Mouse (Mus musculus) liver, embryonic 13.5 days (tissue): ENCODE results near the gene Hs6st3. TPM values are rescaled to one million over a fixed set of nuclear protein-coding genes. Genes with fewer than 3 reads are reported as not detected.

ENCODE experiments used
- ATAC-seq: fragments of 200-750 bp; cut with Nextera tagmentation; 2 replicates; pipeline ENCODE4 v1.8.0; 2017; ENCODE audit warnings: low read depth, mild to moderate bottlenecking, moderate number of reproducible peaks, moderate library complexity
- DNase-seq: peaks from one replicate; pipeline ENCODE4 v3.0.0; 2022
- H3K27ac ChIP-seq: fragments of 300-500 bp; sonication (generic); 2 replicates; pipeline ENCODE4 v1.5.1; 2015; ENCODE audit warnings: moderate library complexity, mild to moderate bottlenecking, inconsistent platforms
- H3K27me3 ChIP-seq: fragments of 300-500 bp; sonication (generic); 2 replicates; pipeline ENCODE4 v1.6.1; 2015; ENCODE audit warnings: mild to moderate bottlenecking, inconsistent platforms
- H3K36me3 ChIP-seq: fragments of 300-500 bp; sonication (generic); 2 replicates; pipeline ENCODE4 v1.6.1; 2015; ENCODE audit warnings: mild to moderate bottlenecking, inconsistent platforms
- H3K4me1 ChIP-seq: fragments of 300-500 bp; sonication (generic); replicated peaks from 2 replicates; pipeline ENCODE4 v1.6.1; 2015; ENCODE audit warnings: inconsistent platforms
- H3K4me2 ChIP-seq: fragments of 300-500 bp; sonication (generic); 2 replicates; pipeline ENCODE4 v1.6.1; 2015; ENCODE audit warnings: inconsistent platforms, mild to moderate bottlenecking, moderate library complexity
- H3K4me3 ChIP-seq: fragments of 300-500 bp; sonication (generic); replicated peaks from 2 replicates; pipeline ENCODE4 v1.5.1; 2015; ENCODE audit warnings: mild to moderate bottlenecking, inconsistent platforms
- H3K9ac ChIP-seq: fragments of 300-500 bp; sonication (generic); 2 replicates; pipeline ENCODE4 v1.6.1; 2015; ENCODE audit warnings: mild to moderate bottlenecking, inconsistent platforms
- H3K9me3 ChIP-seq: fragments of 300-500 bp; sonication (generic); replicated peaks from 2 replicates; pipeline ENCODE4 v1.6.1; 2016; ENCODE audit warnings: inconsistent platforms
- WGBS: fragments of 180-500 bp; shearing (Covaris S2); methylation state at CpG from one replicate; pipeline ENCODE4 v1.1.7; 2015; ENCODE audit not compliant: insufficient replicate concordance; 5-methylcytosine and 5-hydroxymethylcytosine counted together
- polyA plus RNA-seq: library from polyadenylated mRNA; unstranded; fragments of >200 nt; fragmentation: Nextera tagmentation; extraction: Ambion mirVana; gene quantifications from 2 replicates; pipeline ENCODE4 v1.2.1, GENCODE M21; 2015

Gene Hs6st3
- polyA plus RNA-seq, 1 experiment from 2014 or later: not detected

GRCm38 (mm10) chr14:119656936-119657335 is 518.8 kb downstream of the Hs6st3 start:
- no peak overlapping the region for H3K27ac ChIP-seq
- H3K4me1 ChIP-seq: no peaks in the 10 kb centered on the region
- H3K9me3 ChIP-seq: no peaks in the 10 kb centered on the region
- no peaks in the 10 kb centered on the region for H3K27me3 ChIP-seq
- DNase-seq (no peak), ATAC-seq (no peak)
- no peak overlapping the region for H3K4me3 ChIP-seq
- H3K36me3 ChIP-seq: no peaks in the 10 kb centered on the region
- H3K4me2 ChIP-seq: no peak overlapping the region
- no peak overlapping the region for H3K9ac ChIP-seq
- 62% methylated on average over 2 of the region's 2 CpGs for WGBS

GRCm38 (mm10) chr14:119665741-119666141 is 527.6 kb downstream of the Hs6st3 start:
- Histone ChIP-seq H3K4me1 (no peaks in the 10 kb centered on the region), H3K4me2 (no peak overlapping the region), H3K27ac (no peak overlapping the region), H3K36me3 (no peaks in the 10 kb centered on the region), H3K27me3 (no peaks in the 10 kb centered on the region), H3K9ac (no peak overlapping the region), H3K4me3 (no peak overlapping the region), H3K9me3 (peaks cover 4% of the 10 kb centered on the region; the same call in 1 of the 2 replicates)
- 71% methylated on average over 5 of the region's 5 CpGs for WGBS
- ATAC-seq (no peak), DNase-seq (no peak)

GRCm38 (mm10) chr14:119667421-119667820 is 529.3 kb downstream of the Hs6st3 start:
- H3K27ac ChIP-seq: no peak overlapping the region
- no peak for ATAC-seq
- no peaks in the 10 kb centered on the region for H3K4me1 ChIP-seq
- H3K9ac ChIP-seq: no peak overlapping the region
- H3K9me3 ChIP-seq: peaks cover 4% of the 10 kb centered on the region; the same call in 1 of the 2 replicates
- no peak for DNase-seq
- no peak overlapping the region for H3K4me3 ChIP-seq
- 40% methylated on average over 1 of the region's 1 CpGs for WGBS
- H3K4me2 ChIP-seq: no peak overlapping the region
- no peaks in the 10 kb centered on the region for H3K27me3 ChIP-seq
- no peaks in the 10 kb centered on the region for H3K36me3 ChIP-seq

- no peak overlapping the region for H3K4me2 ChIP-seq
- H3K27ac ChIP-seq: no peak overlapping the region
- no peaks in the 10 kb centered on the region for H3K4me1 ChIP-seq
- no peak overlapping the region for H3K4me3 ChIP-seq
- H3K9ac ChIP-seq: no peak overlapping the region
- 69% methylated on average over 16 of the region's 16 CpGs for WGBS
- no peak for DNase-seq
- no peaks in the 10 kb centered on the region for H3K36me3 ChIP-seq
- peaks cover 4% of the 10 kb centered on the region; the same call in 1 of the 2 replicates for H3K9me3 ChIP-seq
- no peak for ATAC-seq
- H3K27me3 ChIP-seq: no peaks in the 10 kb centered on the region
These were observed 532.9 kb downstream of the Hs6st3 start for GRCm38 (mm10) chr14:119670836-119671587.

GRCm38 (mm10) chr14:119678574-119678973 is 540.4 kb downstream of the Hs6st3 start:
- WGBS: 58% methylated on average over 11 of the region's 11 CpGs
- no peak for DNase-seq
- Histone ChIP-seq H3K9ac (no peak overlapping the region), H3K27me3 (no peaks in the 10 kb centered on the region), H3K27ac (no peak overlapping the region), H3K4me1 (no peaks in the 10 kb centered on the region), H3K4me3 (no peak overlapping the region), H3K36me3 (no peaks in the 10 kb centered on the region), H3K4me2 (no peak overlapping the region), H3K9me3 (no peaks in the 10 kb centered on the region)
- ATAC-seq: no peak

- no peak for DNase-seq
- no peak overlapping the region for H3K4me2 ChIP-seq
- no peak for ATAC-seq
- no peak overlapping the region for H3K4me3 ChIP-seq
- WGBS: 68% methylated on average over 4 of the region's 4 CpGs
- H3K27ac ChIP-seq: no peak overlapping the region
- no peaks in the 10 kb centered on the region for H3K4me1 ChIP-seq
- no peaks in the 10 kb centered on the region for H3K36me3 ChIP-seq
- H3K27me3 ChIP-seq: no peaks in the 10 kb centered on the region
- no peak overlapping the region for H3K9ac ChIP-seq
- no peaks in the 10 kb centered on the region for H3K9me3 ChIP-seq
These were observed 541.9 kb downstream of the Hs6st3 start for GRCm38 (mm10) chr14:119680052-119680451.

GRCm38 (mm10) chr14:119687885-119688284 is 549.7 kb downstream of the Hs6st3 start:
- DNase-seq (no peak), ATAC-seq (no peak)
- Histone ChIP-seq H3K4me1 (no peaks in the 10 kb centered on the region), H3K27me3 (no peaks in the 10 kb centered on the region), H3K9me3 (no peaks in the 10 kb centered on the region), H3K36me3 (no peaks in the 10 kb centered on the region), H3K4me3 (no peak overlapping the region), H3K4me2 (no peak overlapping the region), H3K9ac (no peak overlapping the region), H3K27ac (no peak overlapping the region)
- 60% methylated on average over 2 of the region's 2 CpGs for WGBS

GRCm38 (mm10) chr14:119699982-119700381 is 561.8 kb downstream of the Hs6st3 start:
- no peaks in the 10 kb centered on the region for H3K27me3 ChIP-seq
- WGBS: 75% methylated on average over 4 of the region's 4 CpGs
- H3K4me2 ChIP-seq: no peak overlapping the region
- ATAC-seq (no peak), DNase-seq (no peak)
- H3K4me1 ChIP-seq: no peaks in the 10 kb centered on the region
- no peak overlapping the region for H3K4me3 ChIP-seq
- H3K9me3 ChIP-seq: peaks cover 2% of the 10 kb centered on the region; the same call in 1 of the 2 replicates
- H3K27ac ChIP-seq: no peak overlapping the region
- no peaks in the 10 kb centered on the region for H3K36me3 ChIP-seq
- no peak overlapping the region for H3K9ac ChIP-seq

- ATAC-seq (no peak), DNase-seq (no peak)
- no peaks in the 10 kb centered on the region for H3K4me1 ChIP-seq
- no peak overlapping the region for H3K4me3 ChIP-seq
- no peaks in the 10 kb centered on the region; the same call in 1 of the 2 replicates for H3K9me3 ChIP-seq
- no peaks in the 10 kb centered on the region for H3K27me3 ChIP-seq
- 59% methylated on average over 3 of the region's 3 CpGs for WGBS
- H3K27ac ChIP-seq: no peak overlapping the region
- H3K9ac ChIP-seq: no peak overlapping the region
- no peaks in the 10 kb centered on the region for H3K36me3 ChIP-seq
- no peak overlapping the region for H3K4me2 ChIP-seq
These were observed 576.6 kb downstream of the Hs6st3 start for GRCm38 (mm10) chr14:119714712-119715111.

- H3K27me3 ChIP-seq: no peaks in the 10 kb centered on the region
- no peak overlapping the region for H3K27ac ChIP-seq
- DNase-seq: no peak
- no peak overlapping the region for H3K4me2 ChIP-seq
- H3K9ac ChIP-seq: no peak overlapping the region
- WGBS: 48% methylated on average over 1 of the region's 1 CpGs
- no peaks in the 10 kb centered on the region for H3K4me1 ChIP-seq
- ATAC-seq: no peak
- H3K4me3 ChIP-seq: no peak overlapping the region
- no peaks in the 10 kb centered on the region for H3K36me3 ChIP-seq
- peaks cover 2% of the 10 kb centered on the region; the same call in 1 of the 2 replicates for H3K9me3 ChIP-seq
These were observed 579.2 kb downstream of the Hs6st3 start for GRCm38 (mm10) chr14:119717323-119717722.

GRCm38 (mm10) chr14:119725102-119725501 is 587.0 kb downstream of the Hs6st3 start:
- H3K9ac ChIP-seq: no peak overlapping the region
- H3K4me1 ChIP-seq: no peaks in the 10 kb centered on the region
- no peak overlapping the region for H3K4me2 ChIP-seq
- no peaks in the 10 kb centered on the region for H3K27me3 ChIP-seq
- H3K4me3 ChIP-seq: no peak overlapping the region
- 0 out of 2 replicates have a peak, but pooled peaks cover 2% of the 10 kb centered on the region for H3K9me3 ChIP-seq
- no peak for ATAC-seq
- 60% methylated on average over 6 of the region's 6 CpGs for WGBS
- H3K27ac ChIP-seq: no peak overlapping the region
- no peaks in the 10 kb centered on the region for H3K36me3 ChIP-seq
- DNase-seq: no peak
